Mouse (Mus musculus): Measurements from ENCODE around the gene Zfp710. TPM values are rescaled to one million over a fixed set of nuclear protein-coding genes. Genes with fewer than 3 reads are reported as not detected.

Zfp710 gene
- polyA plus RNA-seq, 1 experiment from 2014 or later: 15.0 TPM

DNA sequence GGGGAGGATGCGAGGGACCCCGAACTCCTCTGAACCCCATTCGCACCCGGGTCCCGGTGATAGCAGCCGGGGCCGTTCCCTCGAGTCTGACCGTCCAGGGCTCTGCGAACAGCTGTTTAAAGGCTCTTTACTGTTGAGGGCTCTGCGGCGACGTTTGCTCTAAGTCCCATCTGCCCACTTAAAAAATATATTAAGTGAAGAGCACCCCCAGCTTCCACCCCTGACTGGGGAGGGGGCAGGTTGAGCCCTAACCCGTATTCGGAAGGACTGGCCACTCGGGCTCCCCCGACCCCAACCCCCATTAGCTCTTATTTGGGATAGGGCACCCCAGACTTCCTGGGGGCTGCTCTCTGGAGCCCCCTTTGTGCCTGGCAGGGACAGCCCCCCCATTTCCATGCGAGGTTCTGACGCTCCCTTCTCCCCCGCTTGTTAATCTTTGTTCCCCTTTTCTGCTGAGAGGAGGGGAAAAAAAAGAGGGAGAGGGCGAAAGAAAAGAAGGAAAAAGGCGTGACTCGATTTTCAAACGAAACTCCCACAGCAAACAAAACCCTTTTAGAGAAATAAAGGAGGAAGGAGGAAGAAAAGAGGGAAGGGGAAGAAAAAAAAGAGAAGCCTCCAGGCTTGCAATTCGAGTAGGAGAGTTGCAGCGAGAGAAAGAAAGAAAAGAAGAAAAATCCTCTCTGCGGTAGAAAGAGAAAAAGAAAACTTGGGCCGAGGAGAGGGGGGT is 940 bp downstream of the Zfp710 start:
- peak overlapping the region; percentile 75 for H3K4me2 ChIP-seq (ENCODE audit: low read length)
- peak overlapping the region; percentile 65 for H3K4me3 ChIP-seq (ENCODE audit: low read depth, low read length)
- H3K9me3 ChIP-seq (replicated peaks; ENCODE audit: control insufficient read depth, low read length, poor library complexity, severe bottlenecking): no peaks in the 10 kb centered on the region
- H3K9ac ChIP-seq (ENCODE audit: low read depth, low read length): peak overlapping the region; percentile 90
- ATAC-seq: peak; percentile 27
- under 1% methylated on average over 27 of the region's 28 CpGs for WGBS
- peaks cover 26% of the 10 kb centered on the region for H3K4me1 ChIP-seq (ENCODE audit: control insufficient read depth, insufficient read depth, low read length)
- no peaks in the 10 kb centered on the region for H3K27me3 ChIP-seq (ENCODE audit: control insufficient read depth, insufficient read depth, low read depth, low read length)
- no peaks in the 10 kb centered on the region for H3K36me3 ChIP-seq (ENCODE audit: control insufficient read depth, insufficient read depth, low read length)
- H3K27ac ChIP-seq (ENCODE audit: low read length): peak overlapping the region; percentile 94

DNA sequence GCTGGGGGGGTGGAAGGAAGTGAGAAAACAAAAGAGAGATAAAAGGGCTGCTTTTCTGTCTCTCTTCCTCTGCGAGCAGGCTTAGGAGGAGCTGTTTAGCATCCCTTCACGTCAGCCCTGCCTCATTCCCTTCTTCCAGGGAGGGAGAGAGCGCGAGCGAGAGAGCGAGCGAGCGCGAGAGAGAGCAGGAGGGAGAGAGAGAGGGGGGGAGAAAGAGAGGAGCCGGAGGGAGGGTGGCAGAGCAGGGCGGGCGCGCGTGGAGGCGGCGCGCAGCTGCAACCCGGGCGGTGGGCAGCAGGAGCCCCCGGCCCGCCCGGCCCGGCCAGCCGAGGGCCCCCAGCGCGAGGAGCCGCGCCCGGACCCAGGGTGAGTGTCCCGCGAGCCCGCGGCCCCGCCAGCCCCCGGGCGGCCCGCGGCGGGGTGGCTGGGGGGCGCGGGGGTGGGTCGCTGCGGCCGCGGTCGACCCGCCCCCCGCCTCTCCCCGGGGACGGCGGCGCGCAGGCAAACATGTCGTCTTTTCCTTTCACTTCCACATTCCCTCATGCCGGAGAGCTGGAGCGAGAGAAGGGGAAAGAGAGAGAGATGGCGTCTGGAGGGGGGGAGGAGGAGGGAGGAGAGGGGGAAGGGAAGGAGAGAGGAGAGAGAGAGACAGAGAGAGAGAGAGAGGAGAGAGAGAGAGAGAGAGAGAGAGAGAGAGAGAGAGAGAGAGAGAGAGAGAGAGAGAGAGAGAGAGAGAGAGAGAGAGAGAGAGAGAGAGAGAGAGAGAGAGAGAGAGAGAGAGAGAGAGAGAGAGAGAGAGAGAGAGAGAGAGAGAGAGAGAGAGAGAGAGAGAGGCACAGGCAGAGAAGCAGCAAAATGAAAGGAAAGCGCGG is 1.7 kb downstream of the Zfp710 start:
- ATAC-seq: peak; percentile 66
- peak overlapping the region; percentile 77 for H3K4me2 ChIP-seq (ENCODE audit: low read length)

DNA sequence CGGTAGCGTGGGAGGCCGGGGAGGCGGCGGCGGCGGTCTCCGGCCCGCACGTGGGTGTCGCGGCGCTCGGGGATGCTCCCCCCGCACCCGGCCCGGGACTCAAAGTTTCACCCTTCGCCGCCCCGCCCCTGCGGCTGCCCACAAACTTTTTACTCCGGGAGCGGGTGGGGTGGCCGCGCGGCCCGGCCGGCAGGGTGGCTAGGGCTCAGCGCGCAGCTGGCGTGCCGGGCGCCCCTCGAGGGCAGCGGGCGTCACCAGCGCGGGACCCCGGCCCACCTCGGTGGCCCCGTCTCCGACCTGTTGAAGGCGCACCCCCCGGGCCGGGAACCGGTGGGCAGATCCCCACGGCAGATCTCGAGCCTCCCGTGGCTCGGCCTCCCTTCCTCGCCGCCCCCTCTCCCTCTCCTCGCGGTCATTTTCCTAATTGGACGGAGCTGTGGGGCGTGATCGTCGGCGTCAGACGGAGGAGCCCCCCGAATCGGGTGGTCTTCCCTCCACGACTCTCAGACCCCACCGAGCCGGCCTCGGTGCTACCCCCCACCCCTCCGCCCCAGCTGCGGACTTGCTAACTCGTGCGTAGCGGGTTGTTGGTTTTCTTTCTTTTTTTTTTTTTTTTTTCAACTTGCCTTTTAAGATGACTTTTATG is 2.5 kb downstream of the Zfp710 start:
- no peaks in the 10 kb centered on the region for H3K27me3 ChIP-seq (ENCODE audit: control insufficient read depth, insufficient read depth, low read depth, low read length)
- peak overlapping the region; percentile 65 for H3K4me3 ChIP-seq (ENCODE audit: low read depth, low read length)
- H3K27ac ChIP-seq (ENCODE audit: low read length): peak overlapping the region; percentile 51
- H3K36me3 ChIP-seq (ENCODE audit: control insufficient read depth, insufficient read depth, low read length): no peaks in the 10 kb centered on the region
- H3K4me1 ChIP-seq (ENCODE audit: control insufficient read depth, insufficient read depth, low read length): peaks cover 33% of the 10 kb centered on the region
- H3K9ac ChIP-seq (ENCODE audit: low read depth, low read length): peak overlapping the region; percentile 75
- WGBS: under 1% methylated on average over 40 of the region's 71 CpGs
- peak overlapping the region; percentile 77 for H3K4me2 ChIP-seq (ENCODE audit: low read length)
- H3K9me3 ChIP-seq (replicated peaks; ENCODE audit: control insufficient read depth, low read length, poor library complexity, severe bottlenecking): no peaks in the 10 kb centered on the region
- 0 out of 2 replicates have a peak, but pooled peaks have one; percentile 12 for ATAC-seq

More for the DNA sequence above, 1.7 kb downstream of the Zfp710 start:
- under 1% methylated on average over 26 of the region's 59 CpGs for WGBS
- Histone ChIP-seq H3K4me1 (ENCODE audit: control insufficient read depth, insufficient read depth, low read length) (peaks cover 26% of the 10 kb centered on the region), H3K36me3 (ENCODE audit: control insufficient read depth, insufficient read depth, low read length) (no peaks in the 10 kb centered on the region), H3K4me3 (ENCODE audit: low read depth, low read length) (peak overlapping the region; percentile 65), H3K27ac (ENCODE audit: low read length) (peak overlapping the region; percentile 94), H3K9me3 (replicated peaks; ENCODE audit: control insufficient read depth, low read length, poor library complexity, severe bottlenecking) (no peaks in the 10 kb centered on the region), H3K27me3 (ENCODE audit: control insufficient read depth, insufficient read depth, low read depth, low read length) (no peaks in the 10 kb centered on the region), H3K9ac (ENCODE audit: low read depth, low read length) (peak overlapping the region; percentile 90)

DNA sequence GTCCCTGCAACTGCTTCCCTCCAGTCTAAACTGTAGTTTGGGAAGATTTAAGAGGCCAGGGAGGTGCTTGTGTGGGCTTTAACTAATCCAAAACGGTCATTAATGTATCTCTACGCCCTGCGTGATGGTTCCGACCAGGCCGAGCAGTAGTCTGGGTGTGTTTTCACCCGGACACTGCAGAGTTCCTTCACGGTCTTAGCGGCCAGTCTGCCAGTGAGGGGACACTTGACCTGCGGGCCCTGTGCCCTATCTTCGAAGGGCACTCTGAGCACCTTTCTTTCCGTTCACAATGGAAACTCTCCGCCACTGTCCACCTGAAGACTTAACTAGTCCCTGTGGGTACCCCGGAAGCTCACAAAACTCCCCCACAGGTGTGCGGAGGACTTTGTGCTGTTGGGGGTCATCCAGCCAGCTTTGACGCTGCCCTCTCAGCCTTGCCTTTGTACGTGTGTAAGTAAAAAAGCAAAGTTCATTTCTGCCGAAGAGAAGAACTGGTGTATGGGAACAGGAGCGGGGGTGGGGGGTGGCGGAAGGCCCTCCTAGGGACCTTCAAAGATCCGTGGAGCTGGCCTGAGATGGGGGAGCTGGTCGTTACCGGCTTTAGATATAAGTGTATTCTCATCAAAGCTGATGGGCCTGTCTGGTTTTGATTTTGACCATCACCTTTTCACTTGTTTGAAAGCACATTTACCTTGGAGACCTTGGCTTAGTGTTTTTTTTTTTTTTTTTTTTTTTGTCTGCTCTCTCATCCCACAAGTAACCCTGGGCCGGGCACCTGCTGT is 3.2 kb downstream of the Zfp710 start:
- H3K4me2 ChIP-seq (ENCODE audit: low read length): peak overlapping the region; percentile 77
- no peaks in the 10 kb centered on the region for H3K27me3 ChIP-seq (ENCODE audit: control insufficient read depth, insufficient read depth, low read depth, low read length)
- H3K4me1 ChIP-seq (ENCODE audit: control insufficient read depth, insufficient read depth, low read length): peaks cover 33% of the 10 kb centered on the region
- no peaks in the 10 kb centered on the region for H3K36me3 ChIP-seq (ENCODE audit: control insufficient read depth, insufficient read depth, low read length)
- H3K27ac ChIP-seq (ENCODE audit: low read length): peak overlapping the region; percentile 51; the same call in 1 of the 2 replicates
- peak overlapping the region; percentile 75 for H3K9ac ChIP-seq (ENCODE audit: low read depth, low read length)
- no peaks in the 10 kb centered on the region for H3K9me3 ChIP-seq (replicated peaks; ENCODE audit: control insufficient read depth, low read length, poor library complexity, severe bottlenecking)
- H3K4me3 ChIP-seq (ENCODE audit: low read depth, low read length): peak overlapping the region; percentile 65
- 3% methylated on average over 23 of the region's 23 CpGs for WGBS
- no peak for ATAC-seq

DNA sequence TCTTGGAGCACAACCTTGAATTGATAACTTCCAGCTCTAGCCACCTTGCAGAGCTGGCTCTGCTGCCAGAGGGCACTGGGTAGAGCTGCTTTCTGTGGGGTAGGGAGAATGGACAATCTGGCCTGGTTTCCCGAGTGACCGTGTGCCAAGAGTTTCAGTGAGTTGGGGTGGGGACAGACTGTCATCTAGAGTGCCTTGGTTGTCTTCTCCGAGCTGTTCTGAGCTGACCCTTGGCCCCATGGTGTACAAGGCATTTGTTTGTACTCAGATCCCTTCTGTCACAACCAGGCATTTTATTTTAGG is 3.8 kb downstream of the Zfp710 start:
- Histone ChIP-seq H3K27me3 (ENCODE audit: control insufficient read depth, insufficient read depth, low read depth, low read length) (no peaks in the 10 kb centered on the region), H3K4me3 (ENCODE audit: low read depth, low read length) (peak overlapping the region; percentile 65; the same call in 1 of the 2 replicates), H3K9ac (ENCODE audit: low read depth, low read length) (0 out of 2 replicates have a peak overlapping the region, but pooled peaks have one; percentile 10), H3K4me1 (ENCODE audit: control insufficient read depth, insufficient read depth, low read length) (peaks cover 33% of the 10 kb centered on the region), H3K9me3 (replicated peaks; ENCODE audit: control insufficient read depth, low read length, poor library complexity, severe bottlenecking) (no peaks in the 10 kb centered on the region), H3K27ac (ENCODE audit: low read length) (no peak overlapping the region), H3K36me3 (ENCODE audit: control insufficient read depth, insufficient read depth, low read length) (no peaks in the 10 kb centered on the region), H3K4me2 (ENCODE audit: low read length) (peak overlapping the region; percentile 77)
- 19% methylated on average over 3 of the region's 3 CpGs for WGBS
- no peak for ATAC-seq

DNA sequence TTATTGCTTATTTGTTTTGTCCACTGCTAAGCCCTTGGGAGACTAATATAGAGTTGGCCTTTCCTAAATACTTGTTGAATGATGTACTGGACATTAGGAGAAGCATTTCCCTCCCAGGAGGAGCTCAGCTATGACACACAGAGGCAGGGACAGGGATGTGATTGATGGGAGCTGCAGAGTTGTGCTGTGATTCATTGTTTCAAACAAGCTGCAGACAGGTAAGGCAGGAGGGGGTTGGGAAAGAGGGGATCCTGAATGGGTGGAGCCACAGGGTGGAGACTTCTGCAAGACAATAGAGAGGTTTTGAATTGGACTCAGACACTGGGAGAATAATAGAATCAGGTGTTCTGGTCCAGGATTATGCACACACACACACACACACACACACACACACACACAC is 5.4 kb downstream of the Zfp710 start:
- H3K4me3 ChIP-seq (ENCODE audit: low read depth, low read length): no peak overlapping the region
- H3K27me3 ChIP-seq (ENCODE audit: control insufficient read depth, insufficient read depth, low read depth, low read length): no peaks in the 10 kb centered on the region
- peaks cover 34% of the 10 kb centered on the region for H3K4me1 ChIP-seq (ENCODE audit: control insufficient read depth, insufficient read depth, low read length)
- H3K27ac ChIP-seq (ENCODE audit: low read length): no peak overlapping the region
- no peaks in the 10 kb centered on the region for H3K9me3 ChIP-seq (replicated peaks; ENCODE audit: control insufficient read depth, low read length, poor library complexity, severe bottlenecking)
- no peak for ATAC-seq
- no peaks in the 10 kb centered on the region for H3K36me3 ChIP-seq (ENCODE audit: control insufficient read depth, insufficient read depth, low read length)
- H3K4me2 ChIP-seq (ENCODE audit: low read length): no peak overlapping the region
- H3K9ac ChIP-seq (ENCODE audit: low read depth, low read length): no peak overlapping the region

DNA sequence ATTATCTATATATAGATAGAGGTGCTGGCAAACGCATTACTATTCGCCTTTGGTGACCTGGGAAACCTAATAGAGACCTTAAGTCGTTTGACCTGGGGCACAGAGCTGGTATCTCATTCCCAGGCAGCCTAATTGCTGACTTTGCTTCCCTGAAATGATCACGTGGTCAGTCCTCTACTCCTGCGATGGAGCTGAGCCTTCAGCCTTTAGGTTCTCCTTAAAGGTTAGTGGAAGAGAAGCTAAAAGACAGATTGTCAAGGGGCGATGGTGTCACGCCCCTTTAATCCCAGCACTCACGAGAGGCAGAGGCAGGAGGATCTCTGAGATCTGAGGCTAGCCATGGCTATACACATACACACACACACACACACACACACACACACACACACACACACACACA is 5.9 kb downstream of the Zfp710 start:
- H3K4me1 ChIP-seq (ENCODE audit: control insufficient read depth, insufficient read depth, low read length): peaks cover 29% of the 10 kb centered on the region
- 94% methylated on average over 8 of the region's 8 CpGs for WGBS

DNA sequence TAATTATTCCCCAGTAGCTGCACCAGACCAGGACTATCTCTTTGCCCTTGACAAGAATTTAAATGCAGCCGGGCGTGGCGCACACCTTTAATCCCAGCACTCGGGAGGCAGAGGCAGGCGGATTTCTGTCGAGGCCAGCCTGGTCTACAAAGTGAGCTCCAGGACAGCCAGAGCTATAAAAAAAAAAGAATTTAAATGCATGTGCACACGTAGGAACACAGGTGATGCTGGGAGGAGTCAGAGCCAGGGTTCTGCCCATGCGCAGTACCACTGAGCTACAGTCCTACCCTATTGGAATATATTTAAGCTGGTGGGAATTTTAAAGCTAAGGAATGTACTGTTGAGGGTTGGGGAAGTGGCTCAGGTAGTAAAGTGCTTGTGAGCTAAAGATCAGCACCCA is 6.4 kb downstream of the Zfp710 start:
- no peaks in the 10 kb centered on the region for H3K27me3 ChIP-seq (ENCODE audit: control insufficient read depth, insufficient read depth, low read depth, low read length)
- H3K27ac ChIP-seq (ENCODE audit: low read length): no peak overlapping the region
- WGBS: 94% methylated on average over 8 of the region's 8 CpGs
- no peak for ATAC-seq
- no peak overlapping the region for H3K4me3 ChIP-seq (ENCODE audit: low read depth, low read length)
- H3K9ac ChIP-seq (ENCODE audit: low read depth, low read length): no peak overlapping the region
- H3K4me1 ChIP-seq (ENCODE audit: control insufficient read depth, insufficient read depth, low read length): peaks cover 25% of the 10 kb centered on the region
- no peaks in the 10 kb centered on the region for H3K36me3 ChIP-seq (ENCODE audit: control insufficient read depth, insufficient read depth, low read length)
- H3K4me2 ChIP-seq (ENCODE audit: low read length): no peak overlapping the region
- H3K9me3 ChIP-seq (replicated peaks; ENCODE audit: control insufficient read depth, low read length, poor library complexity, severe bottlenecking): no peaks in the 10 kb centered on the region

More for the DNA sequence above, 5.9 kb downstream of the Zfp710 start:
- Histone ChIP-seq H3K27ac (ENCODE audit: low read length) (no peak overlapping the region), H3K4me3 (ENCODE audit: low read depth, low read length) (no peak overlapping the region), H3K9ac (ENCODE audit: low read depth, low read length) (no peak overlapping the region), H3K9me3 (replicated peaks; ENCODE audit: control insufficient read depth, low read length, poor library complexity, severe bottlenecking) (no peaks in the 10 kb centered on the region), H3K27me3 (ENCODE audit: control insufficient read depth, insufficient read depth, low read depth, low read length) (no peaks in the 10 kb centered on the region), H3K36me3 (ENCODE audit: control insufficient read depth, insufficient read depth, low read length) (no peaks in the 10 kb centered on the region), H3K4me2 (ENCODE audit: low read length) (no peak overlapping the region)
- ATAC-seq: no peak
